Mouse (Mus musculus): ENCODE data around the gene Pla2g16.

Gene Pla2g16

DNA sequence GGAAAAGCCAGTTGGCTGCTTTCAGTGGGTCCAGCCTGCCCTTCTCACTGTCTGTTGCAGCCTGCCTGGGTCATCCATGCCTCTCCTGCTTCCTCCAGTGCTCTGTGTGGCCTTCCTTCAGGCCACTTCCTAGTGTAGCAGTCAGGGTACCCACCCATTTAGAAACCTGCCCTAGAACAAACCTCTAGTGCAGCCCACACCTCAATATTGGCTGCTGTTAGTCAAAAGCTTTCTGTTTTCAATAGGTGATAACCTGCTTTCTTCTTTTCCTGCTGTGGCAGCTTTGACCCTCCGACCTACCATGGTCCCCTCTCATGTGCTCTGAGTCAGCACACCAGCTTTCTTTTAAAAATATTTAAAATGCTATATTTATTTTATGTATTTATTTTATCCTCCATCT lies 7.2 kb downstream of the Pla2g16 start:
- DNase-seq (ENCODE audit: inconsistent ontology term): no peak

DNA sequence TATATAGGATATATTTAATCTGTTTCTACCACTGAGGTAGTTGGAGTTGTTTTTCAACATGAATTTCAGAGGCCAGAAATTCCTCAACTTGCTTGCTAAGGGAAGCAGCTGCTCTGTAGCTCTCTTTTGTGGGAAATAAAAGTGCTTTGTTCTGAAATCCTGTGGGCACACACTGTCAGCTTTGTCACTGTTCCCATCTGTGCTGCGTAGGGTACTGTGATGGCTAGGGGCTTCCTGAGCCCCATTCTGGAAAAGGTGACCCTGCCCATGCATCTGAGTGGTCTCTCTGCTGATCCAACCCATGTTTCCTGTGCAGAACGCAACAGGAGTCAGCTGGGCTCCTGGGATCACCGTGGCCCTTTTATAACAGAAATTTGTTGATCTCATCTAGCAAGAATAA lies 9.6 kb downstream of the Pla2g16 start:
- peak; percentile 43 for DNase-seq (ENCODE audit: inconsistent ontology term)

DNA sequence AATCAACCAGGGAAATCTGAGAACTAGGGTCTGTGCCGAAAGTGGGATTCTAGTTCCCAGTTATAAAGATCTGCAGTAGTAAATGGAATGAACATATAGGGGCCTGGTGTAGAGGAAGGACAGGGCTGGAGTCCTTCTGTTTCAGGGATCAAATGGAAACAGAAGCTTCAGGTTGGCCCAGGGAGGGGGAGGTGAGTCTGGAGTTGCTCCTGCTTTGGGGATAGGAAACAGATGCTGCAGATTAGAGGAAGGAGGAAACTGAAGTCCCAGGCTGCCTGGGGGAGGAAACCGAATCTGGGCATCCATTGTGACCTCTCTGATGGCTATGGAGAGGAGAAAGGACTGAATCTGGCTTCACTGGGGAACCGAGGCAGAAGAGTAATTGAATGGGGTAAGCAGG lies 11.1 kb downstream of the Pla2g16 start:
- DNase-seq (ENCODE audit: inconsistent ontology term): no peak

DNA sequence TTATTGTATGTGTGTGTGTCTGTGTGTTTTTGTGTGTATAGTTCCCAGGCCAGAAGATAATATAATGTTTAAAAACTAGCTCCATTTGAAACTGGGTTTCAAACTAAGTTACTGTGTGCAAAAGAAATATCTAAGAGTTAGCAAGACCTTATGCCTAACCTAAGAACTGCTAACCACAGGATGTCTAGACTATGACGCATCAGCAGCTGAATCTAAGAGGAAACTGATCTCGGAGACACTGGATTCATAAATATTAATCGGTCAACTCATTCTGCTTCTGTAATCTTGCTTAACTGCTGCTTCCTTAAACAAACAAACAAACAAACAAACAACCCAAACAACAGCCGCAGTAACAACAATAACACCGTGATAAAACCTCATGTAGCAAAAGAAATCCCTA lies 12.4 kb downstream of the Pla2g16 start:
- peak; percentile 25 for DNase-seq (ENCODE audit: inconsistent ontology term)

DNA sequence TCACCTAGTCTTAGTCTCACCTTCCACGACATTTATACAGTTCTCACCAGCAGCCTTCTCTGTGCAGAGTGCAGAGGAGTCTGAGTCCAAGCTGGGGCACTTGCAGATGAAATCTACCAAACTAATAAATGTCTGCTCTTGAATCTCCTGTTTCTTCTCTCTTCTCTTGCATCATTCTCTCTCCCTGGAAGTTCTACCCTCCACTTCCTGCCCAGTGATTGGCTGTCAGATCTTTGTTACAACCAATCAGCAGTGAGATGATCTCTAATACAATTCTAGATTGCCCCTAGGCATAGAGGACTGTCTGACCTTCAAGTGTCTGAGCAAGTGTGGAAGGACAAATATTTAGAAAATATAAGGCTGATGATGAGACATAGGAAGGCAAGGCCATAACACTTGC lies 18.9 kb downstream of the Pla2g16 start:
- no peak for DNase-seq (ENCODE audit: inconsistent ontology term)

DNA sequence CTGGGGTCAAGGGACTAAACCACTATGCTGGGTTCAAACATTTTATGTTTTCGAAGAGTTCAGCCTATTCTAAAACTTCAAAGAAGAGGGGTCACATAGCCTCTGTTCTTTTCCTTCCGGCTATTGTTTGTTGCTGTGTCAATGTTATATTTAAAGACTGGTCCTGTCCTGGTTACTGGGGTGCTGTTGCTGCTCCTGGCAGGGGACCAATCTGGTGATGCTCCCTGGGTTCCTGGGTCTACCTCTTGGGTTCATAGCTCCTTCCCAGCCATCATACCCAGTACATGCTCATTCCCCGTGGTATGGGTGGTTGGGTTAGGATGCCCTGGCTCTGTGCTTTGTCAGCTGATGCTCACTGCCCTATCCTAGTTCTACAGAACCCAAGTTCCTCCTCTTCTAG lies 20.5 kb downstream of the Pla2g16 start:
- DNase-seq (ENCODE audit: inconsistent ontology term): no peak

DNA sequence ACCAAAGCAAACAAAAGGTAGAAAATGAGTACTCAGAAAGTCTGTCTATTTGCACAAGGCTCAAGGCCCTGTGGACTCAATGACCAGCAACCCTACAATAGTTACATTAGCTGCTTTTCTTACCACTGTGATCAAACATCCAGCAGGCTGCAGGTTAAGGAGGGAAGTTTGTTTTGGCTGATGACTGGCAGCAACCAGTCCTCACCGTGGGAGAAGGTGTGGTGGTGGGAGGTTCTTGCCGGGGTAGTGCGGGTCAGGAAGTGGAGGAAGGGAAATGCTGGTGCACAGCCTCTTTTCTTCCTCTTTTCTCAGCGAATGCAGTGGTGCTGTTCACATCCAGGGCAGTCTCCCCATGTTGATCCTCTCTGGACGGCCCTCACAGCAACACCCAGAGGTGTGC lies 23.8 kb downstream of the Pla2g16 start:
- DNase-seq (ENCODE audit: inconsistent ontology term): no peak

DNA sequence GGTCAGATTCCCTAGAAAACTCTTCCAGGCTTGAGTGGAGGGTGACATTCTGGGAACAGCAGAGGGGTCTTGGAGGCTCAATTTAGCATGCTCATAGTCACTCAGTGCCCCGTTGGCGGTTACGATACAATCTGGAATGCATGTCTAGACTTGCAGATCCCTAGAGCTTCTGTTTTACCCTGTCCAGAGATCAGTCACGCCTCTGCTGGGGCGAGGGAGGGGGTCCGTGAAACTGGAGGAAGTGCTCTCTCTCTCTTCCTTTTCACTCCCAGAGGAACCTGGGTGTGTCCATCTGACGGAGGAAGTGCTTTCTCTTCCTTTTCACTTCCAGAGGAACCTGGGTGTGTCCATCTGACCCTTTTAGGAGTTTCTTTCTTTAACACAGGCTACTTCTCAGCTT lies 25.8 kb downstream of the Pla2g16 start:
- no peak for DNase-seq (ENCODE audit: inconsistent ontology term)

DNA sequence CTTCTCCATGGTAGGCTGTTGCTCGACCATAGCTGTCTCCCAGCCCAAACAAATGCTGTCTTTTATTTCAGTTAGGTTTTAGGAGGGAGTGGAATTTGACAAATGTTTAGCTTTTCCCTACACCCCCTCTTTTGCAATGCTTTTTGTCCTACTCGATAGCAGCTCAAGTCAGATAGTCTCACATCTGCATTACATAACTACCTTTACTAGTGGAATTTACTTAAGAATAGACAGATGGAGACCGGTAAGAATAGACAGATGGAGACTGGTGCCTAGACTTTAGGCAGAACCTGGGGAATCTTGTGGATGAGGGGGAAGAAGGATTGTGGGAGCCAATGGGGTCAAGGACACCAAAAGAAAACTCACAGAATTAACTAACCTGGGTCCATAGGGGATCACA lies 26.3 kb downstream of the Pla2g16 start:
- DNase-seq (ENCODE audit: inconsistent ontology term): no peak

DNA sequence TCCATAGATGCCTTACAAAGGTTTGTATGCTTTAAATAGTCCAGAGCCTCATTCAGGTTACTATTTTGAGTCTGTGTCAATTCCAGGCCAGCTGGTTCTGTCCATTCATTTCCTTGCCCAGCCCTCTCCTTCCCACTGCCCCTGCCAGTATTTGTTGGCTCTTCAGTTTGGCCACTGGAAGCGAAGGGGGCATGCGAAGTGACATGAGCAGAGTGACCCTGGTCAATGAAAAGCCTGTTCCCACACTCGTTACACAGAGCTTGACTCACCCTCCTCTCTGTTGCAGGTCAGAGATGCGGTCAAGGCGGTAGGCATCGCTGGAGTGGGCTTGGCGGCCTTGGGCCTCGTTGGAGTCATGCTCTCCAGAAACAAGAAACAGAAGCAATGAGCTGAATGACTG lies 28.0 kb downstream of the Pla2g16 start:
- peak; percentile 91 for DNase-seq (ENCODE audit: inconsistent ontology term)

DNA sequence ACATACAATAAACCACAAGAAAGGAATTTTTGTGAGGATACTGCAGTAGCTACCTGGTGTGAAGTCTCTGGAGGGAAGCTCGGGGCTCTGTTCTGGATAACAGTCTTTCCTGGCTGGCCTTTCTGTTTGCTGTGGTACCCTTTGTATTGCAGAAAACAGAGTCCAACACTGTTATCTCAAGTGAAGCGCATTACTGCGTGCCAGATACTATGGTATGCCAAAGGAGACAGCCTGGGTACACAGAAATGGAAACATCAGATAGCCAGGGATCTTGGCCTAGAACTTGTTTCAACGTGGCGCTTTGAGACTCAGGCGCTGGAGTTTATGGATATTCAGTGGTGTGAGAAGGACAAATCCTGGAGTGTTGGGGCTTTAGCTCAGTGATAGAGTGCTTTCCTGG lies 28.5 kb downstream of the Pla2g16 start:
- DNase-seq (ENCODE audit: inconsistent ontology term): no peak

DNA sequence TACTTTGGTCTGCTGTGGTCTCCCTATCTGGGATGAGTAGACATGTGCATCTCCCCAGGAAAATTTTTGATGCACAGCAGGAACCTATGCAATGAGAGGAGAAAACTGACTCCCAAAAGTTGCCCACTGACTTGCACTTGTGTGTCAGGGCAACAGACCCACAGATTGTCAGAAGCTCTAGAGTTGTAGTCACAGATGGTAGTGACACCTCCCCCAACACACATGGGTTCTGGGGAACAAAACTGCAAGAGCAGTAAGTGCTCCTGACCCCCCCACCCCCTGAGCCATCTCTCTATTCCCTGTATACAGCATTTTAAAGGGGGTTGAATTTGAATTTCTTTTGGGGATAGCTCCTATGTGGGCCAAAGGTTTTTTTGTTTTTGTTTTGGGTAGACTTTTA lies 33.5 kb downstream of the Pla2g16 start:
- DNase-seq (ENCODE audit: inconsistent ontology term): no peak

DNA sequence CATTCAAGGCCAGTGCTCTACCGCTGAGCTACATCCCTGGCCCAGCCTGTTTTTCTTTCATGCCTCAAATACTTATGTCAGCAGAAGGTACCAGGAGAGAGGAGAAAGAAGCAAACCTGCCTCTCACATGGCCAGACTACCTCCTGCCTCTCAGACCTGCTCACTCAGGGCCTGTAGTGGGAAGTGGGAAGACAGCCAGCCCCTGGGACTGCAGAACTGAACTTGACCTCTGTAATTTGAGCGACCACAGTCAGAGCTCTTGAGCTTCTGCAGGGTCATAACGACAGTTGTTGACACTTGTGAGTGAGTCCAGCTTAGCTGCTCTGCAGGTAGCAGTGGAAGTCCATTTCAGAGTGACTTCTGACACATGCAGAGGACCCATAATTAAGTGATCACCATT lies 34.8 kb downstream of the Pla2g16 start:
- DNase-seq (ENCODE audit: inconsistent ontology term): no peak

DNA sequence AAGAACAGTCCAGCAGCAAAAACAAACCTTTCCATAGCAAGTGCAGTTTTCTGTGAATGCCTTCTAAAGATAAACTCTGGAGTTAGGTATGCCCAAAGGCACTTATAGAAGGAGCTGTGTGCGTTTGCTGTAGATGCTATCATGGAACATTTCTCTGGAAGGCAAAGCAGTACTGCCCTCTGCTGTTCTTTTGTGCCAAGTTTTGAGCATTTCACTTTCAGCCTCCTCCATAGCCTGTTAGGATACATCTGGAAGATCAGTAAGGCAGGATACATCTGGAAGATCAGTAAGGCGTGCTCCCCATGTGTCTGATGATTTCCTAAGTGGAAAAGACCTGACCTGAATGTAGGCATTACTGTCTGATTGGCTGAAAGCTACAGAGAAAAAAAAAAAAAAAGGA lies 38.3 kb downstream of the Pla2g16 start:
- DNase-seq (ENCODE audit: inconsistent ontology term): peak; percentile 38

DNA sequence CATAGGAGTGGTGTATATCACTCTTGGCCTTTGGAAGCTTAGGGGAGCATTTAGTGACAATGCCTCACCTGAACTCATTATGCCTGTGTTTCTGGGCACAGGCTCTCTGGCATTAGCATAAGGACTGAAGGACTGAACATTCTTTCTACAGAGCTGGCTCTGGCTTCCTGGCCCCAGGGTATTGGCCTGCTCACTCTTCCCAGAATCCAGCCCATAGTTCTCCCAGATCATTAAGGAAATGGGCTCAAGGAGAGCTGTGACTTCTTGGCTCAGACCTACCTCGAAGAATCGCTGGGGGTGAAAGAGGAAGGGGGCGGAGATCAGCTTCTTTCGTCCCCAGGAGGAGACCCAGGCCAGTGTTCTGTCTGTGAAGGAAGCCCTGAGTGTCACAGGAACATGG lies 41.2 kb downstream of the Pla2g16 start:
- no peak for DNase-seq (ENCODE audit: inconsistent ontology term)

DNA sequence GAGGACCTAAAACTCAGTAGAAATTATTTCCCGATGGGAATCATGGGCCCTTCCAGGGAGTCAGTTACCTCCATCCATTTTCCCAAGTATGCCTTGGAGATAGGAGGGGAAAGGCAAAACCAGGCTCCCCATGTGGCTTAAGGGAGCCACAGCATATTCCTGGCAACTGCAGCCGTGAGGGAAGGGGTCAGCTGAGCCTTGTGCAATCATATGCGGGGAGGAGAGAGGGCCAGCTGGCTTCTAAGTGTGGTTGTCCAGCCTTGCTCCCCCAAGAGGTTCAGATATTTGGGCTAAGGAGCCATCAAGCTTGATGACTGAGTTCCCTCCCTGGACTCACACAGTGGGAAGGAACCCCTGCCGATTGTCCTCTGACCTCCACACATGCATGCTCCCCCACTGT lies 44.3 kb downstream of the Pla2g16 start:
- DNase-seq (ENCODE audit: inconsistent ontology term): no peak

DNA sequence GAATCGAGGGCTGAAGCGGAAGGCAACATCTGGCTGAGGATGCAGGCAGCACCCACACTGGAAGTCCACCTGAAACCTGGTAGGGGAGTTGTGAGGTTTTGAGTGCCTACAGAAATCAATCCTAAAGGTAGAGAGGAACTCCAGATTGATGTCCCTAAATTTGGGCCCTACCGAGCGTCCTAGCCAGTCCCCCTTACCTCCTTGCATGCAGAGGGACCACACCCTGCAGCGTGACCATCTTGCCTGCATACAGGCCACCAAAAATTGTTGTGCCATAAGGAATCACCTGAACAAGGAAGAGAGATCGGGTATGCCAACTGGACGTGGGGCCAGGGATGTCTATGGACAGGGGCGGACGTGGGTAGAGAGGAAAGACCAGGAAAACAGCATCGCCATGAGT lies 46.8 kb downstream of the Pla2g16 start:
- no peak for DNase-seq (ENCODE audit: inconsistent ontology term)

DNA sequence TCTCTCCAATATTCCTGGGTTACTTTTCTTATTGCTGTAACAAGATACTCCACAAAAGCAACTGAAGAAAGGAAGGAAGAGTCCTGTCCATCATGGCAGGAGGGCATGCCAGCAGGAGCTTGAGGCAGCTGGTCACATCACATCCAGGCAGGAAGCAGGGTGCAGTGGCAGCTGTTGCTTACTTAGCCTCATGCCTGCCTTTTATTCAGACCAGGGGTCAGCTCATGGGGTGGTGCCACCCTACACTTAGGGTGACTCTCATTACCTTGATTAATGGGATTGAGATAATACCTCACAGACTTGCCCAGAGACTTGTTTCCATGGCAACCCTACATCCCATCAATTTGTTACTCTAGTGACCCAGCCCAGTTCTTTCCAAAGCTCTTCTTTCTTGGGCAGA lies 47.8 kb downstream of the Pla2g16 start:
- no peak for DNase-seq (ENCODE audit: inconsistent ontology term)

DNA sequence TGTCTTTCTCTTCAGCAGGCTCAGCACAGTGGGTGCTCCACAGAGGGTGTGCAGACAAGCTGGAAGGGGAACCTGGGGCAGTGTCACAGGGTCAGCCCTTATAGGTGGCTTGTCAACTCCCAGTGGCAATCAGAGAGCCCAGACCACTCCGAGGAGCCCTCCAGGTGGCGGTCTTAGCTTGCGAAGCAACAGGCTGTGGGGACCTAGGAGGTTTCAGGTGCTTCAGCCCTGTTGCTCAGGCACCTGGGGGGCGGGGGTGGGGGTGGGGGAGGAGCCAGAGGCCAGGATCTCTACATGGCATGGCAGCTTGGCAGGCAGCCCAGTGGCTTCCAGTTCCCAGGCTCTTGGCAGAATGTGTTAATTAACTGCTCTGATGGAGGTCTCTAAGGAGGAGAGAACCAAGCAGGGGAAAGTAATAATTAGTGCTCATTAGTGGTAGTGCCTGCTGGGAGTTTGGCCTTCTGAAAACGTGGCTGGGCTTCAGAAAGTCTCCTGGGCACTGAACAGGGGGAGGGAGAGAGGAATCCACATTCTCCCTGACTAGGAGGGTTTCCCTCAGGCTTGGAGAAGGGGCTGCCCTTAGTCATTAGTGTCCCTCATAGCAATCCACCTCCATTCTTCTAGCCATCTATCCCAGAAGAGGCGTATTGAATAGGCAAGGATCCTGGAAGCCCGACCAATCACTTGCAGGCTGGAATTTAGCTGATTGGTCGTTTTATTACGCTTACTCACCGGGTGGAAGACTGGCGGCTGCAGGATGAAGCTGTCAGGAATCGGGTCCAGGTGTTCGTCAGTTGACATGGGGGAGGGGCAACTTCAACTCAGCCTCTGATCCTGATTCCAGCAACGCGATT lies 48.9 kb downstream of the Pla2g16 start:
- DNase-seq (ENCODE audit: inconsistent ontology term): peak; percentile 94

DNA sequence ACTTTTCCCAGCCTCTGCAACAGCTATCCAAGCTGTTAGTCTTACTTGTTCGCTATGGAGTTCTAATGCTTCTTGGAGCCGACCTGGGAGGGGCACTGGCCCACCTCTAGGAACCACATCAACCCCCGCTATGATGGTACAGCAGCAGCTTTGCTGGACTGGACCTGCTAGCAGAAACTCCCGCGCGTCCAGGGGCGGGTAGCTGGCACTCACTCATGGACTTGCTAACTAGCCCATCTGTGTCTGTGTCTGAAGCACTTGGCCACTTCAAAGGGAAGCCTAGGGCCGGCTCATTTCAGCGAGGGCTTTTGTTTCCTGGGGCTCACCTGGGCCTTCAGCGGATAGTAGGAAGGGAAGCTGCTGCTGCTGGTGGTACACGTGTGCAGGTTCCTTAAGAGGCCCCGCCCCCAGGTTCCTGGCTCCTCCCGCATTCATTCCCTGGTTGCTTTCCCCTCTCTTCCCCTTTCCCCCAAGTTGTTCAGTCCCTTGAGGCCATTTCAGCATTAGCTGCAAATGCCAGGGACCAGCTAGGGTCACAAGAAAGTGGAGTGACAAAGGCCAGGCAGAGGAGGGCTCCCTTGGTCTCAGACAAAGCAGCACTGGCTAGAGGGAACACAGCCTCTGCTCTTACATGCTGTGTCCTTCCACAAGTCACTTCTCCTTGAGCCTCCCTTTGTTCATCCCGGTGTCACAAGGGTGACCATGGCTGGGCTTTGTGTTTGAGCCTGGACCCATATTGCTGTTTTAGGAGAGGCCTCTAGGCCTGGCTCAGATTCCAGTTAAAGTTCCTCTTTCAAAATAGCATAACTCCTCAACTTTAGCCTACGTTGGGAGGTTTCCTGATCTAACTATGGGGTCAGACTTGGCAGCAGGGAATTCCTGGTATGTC lies 49.8 kb downstream of the Pla2g16 start, which contains the start of gene Lgals12:
Gene Lgals12, minus strand, starts transcription at position 393 of the 889 bp plus-strand sequence.
- no peak for DNase-seq (ENCODE audit: inconsistent ontology term)

DNA sequence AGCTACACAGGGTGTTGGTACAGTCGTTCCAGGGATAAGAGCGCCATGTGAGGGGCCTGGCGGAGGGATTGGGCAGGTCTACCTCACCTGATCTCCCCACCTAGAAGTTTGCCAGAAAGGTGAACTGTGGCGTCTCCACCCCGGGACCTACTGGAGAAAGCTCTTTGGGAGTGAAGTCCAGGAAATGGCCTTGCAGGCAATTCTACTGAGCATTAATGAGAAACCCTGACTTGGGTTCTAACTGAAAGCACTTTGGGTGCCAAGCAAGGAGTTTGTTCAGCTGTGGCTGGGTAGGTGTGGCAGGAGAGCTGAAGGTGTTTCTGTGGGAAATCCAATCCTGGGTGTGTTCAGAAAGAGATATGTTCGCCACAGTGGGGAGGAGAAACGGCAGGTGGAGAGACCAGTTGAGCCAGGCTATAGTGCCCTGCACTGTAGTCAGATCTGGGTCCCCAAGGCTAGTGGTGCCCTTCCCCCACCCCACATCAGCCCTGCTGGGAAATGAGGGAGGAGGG lies 50.5 kb downstream of the Pla2g16 start:
- DNase-seq (ENCODE audit: inconsistent ontology term): no peak

DNA sequence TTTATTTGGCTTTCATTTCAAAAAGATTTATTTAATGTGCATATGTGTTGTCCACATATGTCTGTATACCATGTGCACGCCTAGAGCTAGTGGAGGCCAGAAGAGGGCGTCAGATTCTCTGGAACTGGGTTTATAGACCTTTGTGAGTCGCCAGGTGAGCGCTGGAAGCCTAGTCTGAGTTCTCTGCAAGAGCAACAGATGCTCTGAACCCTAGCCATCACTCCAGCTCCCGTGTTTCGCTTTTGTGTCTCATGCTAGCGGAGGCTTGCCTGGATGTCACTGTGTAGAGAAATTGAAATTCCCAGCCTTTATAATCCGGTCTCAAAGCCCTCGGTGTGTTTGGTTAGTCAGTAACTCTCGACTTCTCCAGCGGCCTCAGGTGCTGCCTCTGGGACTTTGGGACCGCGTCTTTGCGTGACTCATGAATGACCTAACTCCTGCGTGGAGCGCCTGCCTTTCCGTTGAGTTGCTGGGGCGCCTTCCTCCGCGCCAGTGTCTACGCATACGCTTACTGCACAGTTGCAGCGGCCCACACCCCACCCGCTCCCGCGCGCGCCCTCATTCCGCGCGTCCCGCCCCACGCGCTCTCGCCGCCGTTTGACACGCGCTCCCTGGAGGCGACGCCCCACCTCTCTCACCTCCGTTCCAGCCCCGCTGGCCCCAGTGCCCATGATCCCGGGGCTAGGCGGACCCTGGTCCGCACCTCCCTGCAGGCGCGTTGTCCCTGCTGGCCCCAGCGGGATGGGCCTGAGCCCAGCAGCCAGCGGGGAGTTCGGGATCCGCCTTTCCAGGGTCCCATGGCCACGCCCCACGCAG lies 54.9 kb downstream of the Pla2g16 start, which contains the start of gene Hrasls5:
Gene Hrasls5, plus strand, starts transcription at position 600 of the 816 bp plus-strand sequence.
- DNase-seq (ENCODE audit: inconsistent ontology term): peak; percentile 46
